16 mouse cellular contexts compared by ENCODE assay signal in genomic region chr1:43241208-43241607, GRCm38 (mm10). TPM values are rescaled to one million over a fixed set of nuclear protein-coding genes. Genes with fewer than 3 reads are reported as not detected.
DNase-seq lines count a peak whose midpoint lies in the region; ATAC-seq and TF ChIP-seq lines count a peak whose summit lies in the region.
"Had no signal": no experiment of that assay in that cellular context is flagged by ENCODE, and none has a peak within 500 bp of the region (broad histone marks: within the 10 kb centered on the region; RNA-seq: fewer than 3 reads in every experiment).

No protein-coding gene starts in this region.

- H3K9ac ChIP-seq in heart, embryonic 15.5 days, result no peak overlapping the region
- H3K9ac ChIP-seq: embryonic facial prominence, embryonic 15.5 days; limb, embryonic 12.5 days; neural tube, embryonic 13.5 days had no signal

- H3K4me2 ChIP-seq in heart, embryonic 15.5 days, result no peak overlapping the region
- H3K4me2 ChIP-seq: embryonic facial prominence, embryonic 15.5 days; limb, embryonic 12.5 days; neural tube, embryonic 13.5 days had no signal

- peak overlapping the region; percentile 45 for H3K27ac ChIP-seq in heart, embryonic 15.5 days
- H3K27ac ChIP-seq: embryonic facial prominence, embryonic 15.5 days; limb, embryonic 12.5 days; neural tube, embryonic 13.5 days had no signal

- no peak for ATAC-seq in heart, embryonic 15.5 days (replicated peaks; ENCODE audit: insufficient number of reproducible peaks, insufficient read depth, low FRiP score, low read depth)
- ATAC-seq in G1E (ENCODE audit: extremely low read depth, insufficient number of reproducible peaks, low FRiP score, poor library complexity, severe bottlenecking), result peak; percentile 89
- ATAC-seq in megakaryocyte, adult 5-6 weeks (ENCODE audit: poor library complexity, severe bottlenecking), result peak; percentile 99
- ATAC-seq: midbrain, embryonic 16.5 days had no signal

- H3K36me3 ChIP-seq in heart, embryonic 15.5 days, result no peaks in the 10 kb centered on the region
- no peaks in the 10 kb centered on the region for H3K36me3 ChIP-seq in G1E (replicated peaks)
- H3K36me3 ChIP-seq: embryonic facial prominence, embryonic 15.5 days; limb, embryonic 12.5 days; neural tube, embryonic 13.5 days had no signal

- no peaks in the 10 kb centered on the region for H3K9me3 ChIP-seq in heart, embryonic 15.5 days (replicated peaks)
- no peaks in the 10 kb centered on the region for H3K9me3 ChIP-seq in G1E (replicated peaks)
- H3K9me3 ChIP-seq: embryonic facial prominence, embryonic 15.5 days; limb, embryonic 12.5 days; neural tube, embryonic 13.5 days had no signal

- 83% methylated on average over 2 of the region's 2 CpGs for WGBS in heart, embryonic 15.5 days

- H3K4me1 ChIP-seq in heart, embryonic 15.5 days (replicated peaks), result peaks cover 47% of the 10 kb centered on the region
- peaks cover 13% of the 10 kb centered on the region for H3K4me1 ChIP-seq in G1E (ENCODE audit: insufficient read depth, low read depth, low read length)
- H3K4me1 ChIP-seq: embryonic facial prominence, embryonic 15.5 days; limb, embryonic 12.5 days; neural tube, embryonic 13.5 days had no signal

- no peak overlapping the region for H3K4me3 ChIP-seq in heart, embryonic 15.5 days
- no peak overlapping the region for H3K4me3 ChIP-seq in G1E (ENCODE audit: low read depth, low read length)
- H3K4me3 ChIP-seq: embryonic facial prominence, embryonic 15.5 days; limb, embryonic 12.5 days; neural tube, embryonic 13.5 days had no signal

- DNase-seq in heart, adult 9 months (ENCODE audit: low spot score in 2 of 2), result no peak
- DNase-seq in 416B (ENCODE audit: low read depth) (peak; percentile 31), G1E (ENCODE audit: low spot score) (peak; percentile 15)
- no peak for DNase-seq in embryo, embryonic 9.5 days (ENCODE audit: extremely low spot score)
- DNase-seq in frontal cortex, postnatal 25 days (ENCODE audit: low spot score in 2 of 2), result no peak
- DNase-seq in embryo, embryonic 10.5 days (ENCODE audit: low spot score), result no peak
- DNase-seq: cerebellum, adult 11 months; gastrocnemius, postnatal 25 days; heart, postnatal 10 days; thymus, postnatal 36 days had no signal

- no peaks in the 10 kb centered on the region for H3K27me3 ChIP-seq in heart, embryonic 15.5 days
- peaks cover 9% of the 10 kb centered on the region for H3K27me3 ChIP-seq in G1E (ENCODE audit: insufficient read depth, low read length)
- H3K27me3 ChIP-seq: embryonic facial prominence, embryonic 15.5 days; limb, embryonic 12.5 days; neural tube, embryonic 13.5 days had no signal

- no peak for TF ChIP-seq CTCF in G1E (IDR thresholded peaks at IDR 0.05; ENCODE audit: low read depth, low read length)

RNA-seq across cellular contexts. Expression of gene Fhl2, which starts 44.4 kb away (rescaled TPM):
- 298 and 363 TPM in 2 replicates for polyA plus RNA-seq in heart, embryonic 15.5 days (2015; fragmentation: Nextera tagmentation; extraction: Ambion mirVana)
- total RNA-seq in G1E (2014; fragmentation: Nextera tagmentation) (not detected in 2 replicates), G1E (2017) (0.22 and 0.23 TPM in 2 replicates)
- not detected in 2 replicates for polyA plus RNA-seq in G1E (2012)
- total RNA-seq in megakaryocyte, adult 5-6 weeks (2015), result 0.64 TPM in 1 of 2 replicates, not detected in the other
- total RNA-seq in megakaryocyte, adult 5-6 weeks (2017), result 1.0 and 1.4 TPM in 2 replicates

Comparison
In these comparisons a context has a peak if more than half of its experiments do, and no peak if none do; other contexts are left out.
1. DNase-seq: peak in 416B (single experiment) and G1E (single experiment); none in heart, adult 9 months (0 of 2), embryo, embryonic 9.5 days (single experiment), frontal cortex, postnatal 25 days (0 of 2) and embryo, embryonic 10.5 days (single experiment).